Mouse (Mus musculus): ENCODE measurements around the gene D16Ertd472e. TPM values are rescaled to one million over a fixed set of nuclear protein-coding genes. Genes with fewer than 3 reads are reported as not detected.

The D16Ertd472e gene
- total RNA-seq (2021): 10 to 100 TPM; 10.8 to 12.0 TPM
- long read RNA-seq, partial matches to known transcripts: 2 of 4 reads
- long read RNA-seq, other reads (novel, unspliced or antisense): 1 of 4 reads

GRCm38 (mm10) chr16:78576478-78577084 is at the start of gene D16Ertd472e:
Gene D16Ertd472e, minus strand, starts transcription at chr16:78576708.
- peak; percentile 84 to 89 for DNase-seq (ENCODE audit: low spot score in 2 of 2)

- no peak for DNase-seq (ENCODE audit: low spot score in 2 of 2)
Observed at GRCm38 (mm10) chr16:78622755-78623154, 46.2 kb upstream of the D16Ertd472e start.

GRCm38 (mm10) chr16:78619386-78619785 is 42.9 kb upstream of the D16Ertd472e start:
- no peak for DNase-seq (ENCODE audit: low spot score in 2 of 2)

- DNase-seq (ENCODE audit: low spot score in 2 of 2): no peak
Observed at GRCm38 (mm10) chr16:78617757-78618532, 41.4 kb upstream of the D16Ertd472e start.

GRCm38 (mm10) chr16:78606202-78606601 is 29.7 kb upstream of the D16Ertd472e start:
- no peak for DNase-seq (ENCODE audit: low spot score in 2 of 2)

GRCm38 (mm10) chr16:78598919-78599318 is 22.4 kb upstream of the D16Ertd472e start:
- no peak for DNase-seq (ENCODE audit: low spot score in 2 of 2)

GRCm38 (mm10) chr16:78596381-78596780 is 19.9 kb upstream of the D16Ertd472e start:
- no peak for DNase-seq (ENCODE audit: low spot score in 2 of 2)

- DNase-seq (ENCODE audit: low spot score in 2 of 2): no peak
Observed at GRCm38 (mm10) chr16:78595821-78596220, 19.3 kb upstream of the D16Ertd472e start.

GRCm38 (mm10) chr16:78594154-78594553 is 17.6 kb upstream of the D16Ertd472e start:
- no peak for DNase-seq (ENCODE audit: low spot score in 2 of 2)

GRCm38 (mm10) chr16:78591130-78591529 is 14.6 kb upstream of the D16Ertd472e start:
- DNase-seq (ENCODE audit: low spot score in 2 of 2): no peak

GRCm38 (mm10) chr16:78588821-78589220 is 12.3 kb upstream of the D16Ertd472e start:
- DNase-seq (ENCODE audit: low spot score in 2 of 2): no peak

GRCm38 (mm10) chr16:78586621-78587020 is 10.1 kb upstream of the D16Ertd472e start:
- DNase-seq (ENCODE audit: low spot score in 2 of 2): no peak

GRCm38 (mm10) chr16:78585664-78586397 is 9.3 kb upstream of the D16Ertd472e start:
- DNase-seq (ENCODE audit: low spot score in 2 of 2): no peak

GRCm38 (mm10) chr16:78585163-78585562 is 8.7 kb upstream of the D16Ertd472e start:
- DNase-seq (ENCODE audit: low spot score in 2 of 2): no peak

- DNase-seq (ENCODE audit: low spot score in 2 of 2): no peak
Observed at GRCm38 (mm10) chr16:78583968-78584367, 7.5 kb upstream of the D16Ertd472e start.

- DNase-seq (ENCODE audit: low spot score in 2 of 2): no peak
Observed at GRCm38 (mm10) chr16:78580387-78580786, 3.9 kb upstream of the D16Ertd472e start.

GRCm38 (mm10) chr16:78579386-78579785 is 2.9 kb upstream of the D16Ertd472e start:
- DNase-seq (ENCODE audit: low spot score in 2 of 2): no peak

- DNase-seq (ENCODE audit: low spot score in 2 of 2): no peak
Observed at GRCm38 (mm10) chr16:78577085-78577671, 670 bp upstream of the D16Ertd472e start.

GRCm38 (mm10) chr16:78575852-78576477 is 543 bp downstream of the D16Ertd472e start:
- DNase-seq (ENCODE audit: low spot score in 2 of 2): peak in 1 of 2 experiments; percentile 73

- DNase-seq (ENCODE audit: low spot score in 2 of 2): no peak
Observed at GRCm38 (mm10) chr16:78575190-78575851, 1.2 kb downstream of the D16Ertd472e start.

All from layer of hippocampus, postnatal 10 days (tissue).